Mouse (Mus musculus) megakaryocyte, embryonic 14.5 days (primary cell): ENCODE data around the gene Ints13.

Experiments used
- FLI1 ChIP-seq: IDR thresholded peaks from 2 replicates; pipeline ENCODE4 v1.6.1; 2012; ENCODE audit warnings: low read length, inconsistent platforms, mixed read lengths
- GATA1 ChIP-seq: IDR thresholded peaks from 3 replicates; pipeline ENCODE4 v1.6.1; 2012; ENCODE audit warnings: mixed read lengths, low read length, inconsistent platforms, borderline replicate concordance

DNA sequence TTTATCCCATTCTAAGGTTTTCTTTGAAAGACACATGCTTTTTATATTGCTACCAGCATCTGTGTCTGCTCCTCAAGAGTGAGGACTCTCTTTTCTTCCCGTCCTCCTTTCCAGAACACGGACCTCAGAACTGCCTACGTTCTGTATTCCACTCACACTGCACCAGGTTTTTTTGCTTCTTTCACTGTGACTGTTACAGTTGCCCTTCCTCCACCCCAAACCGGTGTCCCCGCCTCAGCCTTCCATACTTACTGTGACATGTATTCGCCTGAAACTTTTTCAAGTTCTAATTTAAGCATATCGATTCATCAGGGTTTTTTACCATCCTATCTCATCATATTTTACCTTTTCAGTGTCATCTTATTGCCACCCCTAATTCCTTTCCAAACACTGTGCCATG, 951 bp upstream of the Ints13 start:
- no peak for TF ChIP-seq GATA1
- no peak for TF ChIP-seq FLI1
